Mouse (Mus musculus): ENCODE data around the gene Slc24a3. TPM values are rescaled to one million over a fixed set of nuclear protein-coding genes. Genes with fewer than 3 reads are reported as not detected.

Slc24a3 gene
- polyA plus RNA-seq, 1 experiment from 2014 or later = 8.0 TPM

DNA sequence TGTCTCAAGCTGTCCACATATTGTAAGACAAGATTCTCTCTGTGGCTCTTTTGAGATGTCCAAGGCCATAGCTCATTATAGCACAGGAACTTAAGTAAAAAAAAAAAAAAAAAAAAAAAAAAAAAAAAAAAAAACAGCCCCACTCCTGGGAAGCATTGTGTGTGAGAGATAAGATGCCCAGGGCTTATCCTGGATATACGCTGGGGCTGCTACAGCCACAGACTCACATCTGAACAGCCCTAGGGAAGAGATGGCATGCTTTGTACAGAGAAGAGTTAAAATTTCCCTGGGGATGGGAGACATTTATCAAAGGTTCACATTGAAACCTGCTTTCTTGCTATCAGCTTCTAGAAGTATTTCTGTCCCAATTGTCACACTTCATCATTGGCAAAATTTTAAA is 218.2 kb downstream of the Slc24a3 start:
- Histone ChIP-seq H3K9me3 (ENCODE audit: control insufficient read depth, low read length) (no peaks in the 10 kb centered on the region), H3K27me3 (replicated peaks; ENCODE audit: control insufficient read depth, insufficient read depth, low read length) (no peaks in the 10 kb centered on the region), H3K4me3 (replicated peaks; ENCODE audit: low read length) (no peak overlapping the region), H3K4me2 (ENCODE audit: low read length) (no peak overlapping the region), H3K27ac (ENCODE audit: low read length) (no peak overlapping the region), H3K9ac (replicated peaks; ENCODE audit: low read depth, low read length) (no peak overlapping the region), H3K4me1 (replicated peaks; ENCODE audit: control insufficient read depth, insufficient read depth, low read length) (peaks cover 10% of the 10 kb centered on the region), H3K36me3 (ENCODE audit: control insufficient read depth, insufficient read depth) (no peaks in the 10 kb centered on the region)
- 93% methylated on average over 1 of the region's 1 CpGs for WGBS
- ATAC-seq = no peak

DNA sequence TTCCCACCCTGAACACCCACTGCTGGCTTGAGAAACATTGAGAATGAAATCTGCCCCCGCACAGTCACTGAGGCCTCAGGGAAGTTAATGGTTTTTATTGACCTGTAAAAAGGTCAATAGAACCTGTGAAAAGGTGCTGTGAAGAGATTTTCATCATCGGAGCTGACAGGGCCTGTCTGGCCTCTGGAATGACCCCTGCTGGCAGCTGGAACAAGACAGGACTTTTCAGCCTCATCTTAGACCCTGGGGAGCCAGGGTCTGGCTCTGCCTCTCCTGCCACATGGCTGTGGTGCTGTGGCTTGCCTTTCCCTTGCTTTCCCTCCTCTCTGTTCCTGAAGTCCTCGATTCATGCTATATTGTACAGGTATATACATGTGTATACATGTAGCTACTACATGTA is 228.2 kb downstream of the Slc24a3 start:
- 71% methylated on average over 3 of the region's 3 CpGs for WGBS
- H3K27ac ChIP-seq (ENCODE audit: low read length) = no peak overlapping the region

DNA sequence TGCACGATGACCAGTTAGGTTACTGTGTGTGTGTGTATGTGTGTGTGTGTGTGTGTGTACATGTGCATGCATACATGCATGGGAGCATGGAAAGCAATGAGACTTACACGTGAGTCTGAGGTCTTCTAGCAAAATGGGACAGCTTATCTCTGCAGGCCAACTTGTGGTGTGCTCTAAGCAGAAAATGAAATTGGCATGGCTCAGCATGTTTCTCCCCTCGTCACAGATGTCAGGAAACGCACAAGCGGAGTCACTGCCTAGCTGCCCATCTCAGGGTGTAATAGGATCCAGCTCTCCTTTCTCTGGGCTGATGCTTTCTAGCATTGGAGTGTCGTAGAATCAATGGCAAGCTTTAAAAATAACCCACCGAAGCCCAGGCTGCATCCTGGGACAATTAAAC is 229.0 kb downstream of the Slc24a3 start:
- no peak overlapping the region for H3K9ac ChIP-seq (replicated peaks; ENCODE audit: low read depth, low read length)
- WGBS = 56% methylated on average over 7 of the region's 7 CpGs

More for the DNA sequence above, 228.2 kb downstream of the Slc24a3 start:
- Histone ChIP-seq H3K4me2 (ENCODE audit: low read length) (no peak overlapping the region), H3K9me3 (ENCODE audit: control insufficient read depth, low read length) (no peaks in the 10 kb centered on the region), H3K4me3 (replicated peaks; ENCODE audit: low read length) (no peak overlapping the region), H3K9ac (replicated peaks; ENCODE audit: low read depth, low read length) (no peak overlapping the region), H3K4me1 (replicated peaks; ENCODE audit: control insufficient read depth, insufficient read depth, low read length) (peaks cover 4% of the 10 kb centered on the region), H3K36me3 (ENCODE audit: control insufficient read depth, insufficient read depth) (no peaks in the 10 kb centered on the region), H3K27me3 (replicated peaks; ENCODE audit: control insufficient read depth, insufficient read depth, low read length) (no peaks in the 10 kb centered on the region)
- no peak for ATAC-seq

DNA sequence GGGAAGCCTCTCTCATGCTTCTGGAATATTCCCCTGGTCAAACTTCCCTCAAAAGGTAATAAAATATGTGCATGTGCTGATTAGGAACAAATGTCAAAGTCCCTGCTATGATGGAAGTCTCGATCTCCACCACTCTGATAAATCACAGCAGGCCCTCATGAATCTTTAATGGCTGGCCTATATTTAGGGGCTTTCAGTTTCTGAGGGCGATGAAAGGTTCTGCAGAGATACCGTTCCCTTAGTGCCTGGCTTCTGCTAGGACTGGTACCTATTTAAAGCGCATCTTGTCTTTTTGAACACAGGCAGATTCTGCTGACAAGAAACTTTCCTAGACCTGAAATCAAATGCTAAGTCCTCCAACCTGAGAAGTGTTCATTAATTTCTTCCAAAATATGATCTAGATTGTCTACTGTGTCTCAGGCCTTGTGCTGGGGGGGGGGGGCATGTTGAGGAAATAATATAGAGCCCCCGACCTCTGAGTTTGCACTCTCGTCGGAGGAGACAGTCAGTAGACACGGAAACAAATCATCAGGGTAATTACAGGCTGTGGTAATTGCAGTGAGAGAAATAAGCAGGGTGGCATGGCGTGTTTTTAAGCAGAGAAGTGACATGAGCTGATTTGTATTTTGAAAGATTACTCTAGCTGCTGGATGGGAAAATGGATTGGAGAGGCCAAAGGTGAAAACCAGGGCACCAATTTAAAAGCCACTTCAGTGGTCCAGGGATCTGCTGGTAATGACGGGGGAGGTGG is 230.1 kb downstream of the Slc24a3 start:
- 49% methylated on average over 10 of the region's 10 CpGs for WGBS
- ATAC-seq = peak; percentile 62

More for the DNA sequence above, 229.0 kb downstream of the Slc24a3 start:
- H3K36me3 ChIP-seq (ENCODE audit: control insufficient read depth, insufficient read depth) = no peaks in the 10 kb centered on the region
- no peak for ATAC-seq
- H3K27me3 ChIP-seq (replicated peaks; ENCODE audit: control insufficient read depth, insufficient read depth, low read length) = no peaks in the 10 kb centered on the region
- no peak overlapping the region for H3K4me3 ChIP-seq (replicated peaks; ENCODE audit: low read length)
- H3K4me2 ChIP-seq (ENCODE audit: low read length) = no peak overlapping the region
- H3K9me3 ChIP-seq (ENCODE audit: control insufficient read depth, low read length) = no peaks in the 10 kb centered on the region
- H3K4me1 ChIP-seq (replicated peaks; ENCODE audit: control insufficient read depth, insufficient read depth, low read length) = peaks cover 7% of the 10 kb centered on the region
- H3K27ac ChIP-seq (ENCODE audit: low read length) = no peak overlapping the region

DNA sequence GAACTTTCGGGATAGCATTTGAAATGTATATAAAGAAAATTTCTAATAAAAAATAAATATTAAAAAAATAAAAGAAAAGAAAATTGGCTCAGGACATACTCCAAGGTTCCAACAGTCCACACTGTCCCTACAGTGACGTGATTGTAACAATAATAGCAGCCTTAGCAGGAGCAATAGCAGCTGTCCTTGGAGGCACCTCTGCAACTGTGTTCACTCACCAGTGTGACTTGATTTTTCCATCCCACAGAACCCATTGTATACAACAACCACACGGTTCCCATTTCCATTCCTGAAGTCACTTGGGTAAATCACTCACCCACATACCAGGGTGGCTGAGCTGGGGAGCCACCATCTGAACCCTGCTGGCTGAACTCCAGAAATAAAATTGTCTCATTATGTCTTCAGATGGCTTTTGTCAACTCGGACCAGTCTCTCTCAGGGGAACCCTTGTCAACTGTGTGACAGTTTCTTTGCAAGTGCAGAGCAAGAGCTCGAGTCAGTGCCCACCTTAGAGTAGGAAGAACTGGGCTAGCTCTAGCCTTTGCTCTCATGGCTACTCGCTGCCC is 233.8 kb downstream of the Slc24a3 start:
- no peak overlapping the region for H3K9ac ChIP-seq (replicated peaks; ENCODE audit: low read depth, low read length)
- peaks cover 14% of the 10 kb centered on the region for H3K4me1 ChIP-seq (replicated peaks; ENCODE audit: control insufficient read depth, insufficient read depth, low read length)
- no peaks in the 10 kb centered on the region for H3K36me3 ChIP-seq (ENCODE audit: control insufficient read depth, insufficient read depth)
- H3K4me2 ChIP-seq (ENCODE audit: low read length) = no peak overlapping the region
- no peak overlapping the region for H3K4me3 ChIP-seq (replicated peaks; ENCODE audit: low read length)
- no peak overlapping the region for H3K27ac ChIP-seq (ENCODE audit: low read length)
- 46% methylated on average over 6 of the region's 6 CpGs for WGBS
- 0 out of 2 replicates have a peak, but pooled peaks have one; percentile 26 for ATAC-seq
- no peaks in the 10 kb centered on the region for H3K9me3 ChIP-seq (ENCODE audit: control insufficient read depth, low read length)
- no peaks in the 10 kb centered on the region for H3K27me3 ChIP-seq (replicated peaks; ENCODE audit: control insufficient read depth, insufficient read depth, low read length)

More for the DNA sequence above, 230.1 kb downstream of the Slc24a3 start:
- H3K4me3 ChIP-seq (replicated peaks; ENCODE audit: low read length) = no peak overlapping the region
- H3K27me3 ChIP-seq (replicated peaks; ENCODE audit: control insufficient read depth, insufficient read depth, low read length) = no peaks in the 10 kb centered on the region
- H3K27ac ChIP-seq (ENCODE audit: low read length) = no peak overlapping the region
- no peak overlapping the region for H3K4me2 ChIP-seq (ENCODE audit: low read length)
- H3K9me3 ChIP-seq (ENCODE audit: control insufficient read depth, low read length) = no peaks in the 10 kb centered on the region
- peaks cover 8% of the 10 kb centered on the region for H3K4me1 ChIP-seq (replicated peaks; ENCODE audit: control insufficient read depth, insufficient read depth, low read length)
- H3K36me3 ChIP-seq (ENCODE audit: control insufficient read depth, insufficient read depth) = no peaks in the 10 kb centered on the region
- H3K9ac ChIP-seq (replicated peaks; ENCODE audit: low read depth, low read length) = no peak overlapping the region

DNA sequence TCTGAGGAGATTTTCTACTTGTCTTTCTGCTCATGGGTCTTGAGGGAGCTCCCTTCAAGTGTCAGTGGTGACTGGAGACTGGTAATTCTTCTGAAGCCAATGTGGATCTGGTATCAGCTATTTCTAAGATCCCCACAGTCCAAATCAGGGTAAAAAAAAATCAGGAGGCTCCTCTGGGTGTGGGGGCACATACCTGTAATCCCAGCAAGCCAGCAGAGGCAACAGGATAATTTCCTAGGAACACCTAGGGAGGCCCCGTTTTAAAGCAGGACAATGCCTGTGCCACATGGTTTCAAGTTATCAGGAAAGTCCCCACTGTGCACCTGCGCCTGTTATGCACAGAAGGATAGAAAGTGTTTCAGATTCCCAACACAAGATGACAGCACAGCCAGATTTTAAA is 234.4 kb downstream of the Slc24a3 start:
- Histone ChIP-seq H3K27ac (ENCODE audit: low read length) (no peak overlapping the region), H3K9ac (replicated peaks; ENCODE audit: low read depth, low read length) (no peak overlapping the region), H3K4me1 (replicated peaks; ENCODE audit: control insufficient read depth, insufficient read depth, low read length) (peaks cover 14% of the 10 kb centered on the region), H3K9me3 (ENCODE audit: control insufficient read depth, low read length) (no peaks in the 10 kb centered on the region), H3K4me2 (ENCODE audit: low read length) (no peak overlapping the region), H3K36me3 (ENCODE audit: control insufficient read depth, insufficient read depth) (no peaks in the 10 kb centered on the region), H3K4me3 (replicated peaks; ENCODE audit: low read length) (no peak overlapping the region), H3K27me3 (replicated peaks; ENCODE audit: control insufficient read depth, insufficient read depth, low read length) (no peaks in the 10 kb centered on the region)
- WGBS = 59% methylated on average over 2 of the region's 2 CpGs
- no peak for ATAC-seq

DNA sequence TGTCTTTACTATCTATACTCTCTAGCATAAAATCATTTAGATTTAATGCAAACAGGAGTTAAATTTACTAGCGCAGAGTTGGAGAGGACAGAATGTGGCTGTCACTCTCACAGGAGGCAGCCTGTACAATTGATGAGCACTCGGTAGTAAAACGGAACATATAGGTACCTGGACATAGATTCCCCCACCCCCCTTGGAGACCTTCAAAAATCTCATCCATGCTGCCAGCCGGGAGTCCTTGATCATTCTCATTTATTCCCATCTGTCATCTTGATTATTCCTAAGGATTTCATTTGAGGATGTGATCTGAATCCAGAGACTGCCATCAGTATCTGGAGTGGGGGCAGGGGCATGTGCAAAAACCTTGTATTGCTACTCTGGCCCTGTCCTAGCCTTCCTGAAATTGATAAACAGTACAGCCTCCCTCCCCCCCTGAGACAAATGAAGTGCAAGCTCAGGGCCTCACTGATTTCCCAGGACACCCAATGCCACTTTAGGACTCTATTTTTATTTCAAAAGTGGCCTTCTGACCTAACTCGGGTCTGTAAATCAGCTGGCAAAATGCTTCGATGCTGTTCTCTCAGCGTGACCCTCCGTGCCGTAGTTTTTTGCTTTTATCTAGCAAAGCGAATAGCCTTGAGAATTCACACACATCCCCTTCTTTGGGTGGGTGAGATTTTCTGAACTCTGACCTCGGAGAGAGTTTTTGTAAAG is 237.4 kb downstream of the Slc24a3 start:
- H3K27ac ChIP-seq (ENCODE audit: low read length) = no peak overlapping the region
- H3K9ac ChIP-seq (replicated peaks; ENCODE audit: low read depth, low read length) = no peak overlapping the region
- no peak for ATAC-seq
- no peak overlapping the region for H3K4me3 ChIP-seq (replicated peaks; ENCODE audit: low read length)
- H3K4me1 ChIP-seq (replicated peaks; ENCODE audit: control insufficient read depth, insufficient read depth, low read length) = peaks cover 10% of the 10 kb centered on the region
- H3K36me3 ChIP-seq (ENCODE audit: control insufficient read depth, insufficient read depth) = no peaks in the 10 kb centered on the region
- H3K27me3 ChIP-seq (replicated peaks; ENCODE audit: control insufficient read depth, insufficient read depth, low read length) = no peaks in the 10 kb centered on the region
- no peak overlapping the region for H3K4me2 ChIP-seq (ENCODE audit: low read length)
- H3K9me3 ChIP-seq (ENCODE audit: control insufficient read depth, low read length) = no peaks in the 10 kb centered on the region
- 53% methylated on average over 11 of the region's 11 CpGs for WGBS

- H3K9ac ChIP-seq (replicated peaks; ENCODE audit: low read depth, low read length) = no peak overlapping the region
- no peaks in the 10 kb centered on the region for H3K9me3 ChIP-seq (ENCODE audit: control insufficient read depth, low read length)
- H3K27ac ChIP-seq (ENCODE audit: low read length) = no peak overlapping the region
- WGBS = 54% methylated on average over 4 of the region's 4 CpGs
- no peak overlapping the region for H3K4me3 ChIP-seq (replicated peaks; ENCODE audit: low read length)
- peaks cover 10% of the 10 kb centered on the region for H3K4me1 ChIP-seq (replicated peaks; ENCODE audit: control insufficient read depth, insufficient read depth, low read length)
- no peak overlapping the region for H3K4me2 ChIP-seq (ENCODE audit: low read length)
- no peaks in the 10 kb centered on the region for H3K36me3 ChIP-seq (ENCODE audit: control insufficient read depth, insufficient read depth)
- no peak for ATAC-seq
- no peaks in the 10 kb centered on the region for H3K27me3 ChIP-seq (replicated peaks; ENCODE audit: control insufficient read depth, insufficient read depth, low read length)
Observed at GRCm38 (mm10) chr2:145405746-145406145, 238.2 kb downstream of the Slc24a3 start.

DNA sequence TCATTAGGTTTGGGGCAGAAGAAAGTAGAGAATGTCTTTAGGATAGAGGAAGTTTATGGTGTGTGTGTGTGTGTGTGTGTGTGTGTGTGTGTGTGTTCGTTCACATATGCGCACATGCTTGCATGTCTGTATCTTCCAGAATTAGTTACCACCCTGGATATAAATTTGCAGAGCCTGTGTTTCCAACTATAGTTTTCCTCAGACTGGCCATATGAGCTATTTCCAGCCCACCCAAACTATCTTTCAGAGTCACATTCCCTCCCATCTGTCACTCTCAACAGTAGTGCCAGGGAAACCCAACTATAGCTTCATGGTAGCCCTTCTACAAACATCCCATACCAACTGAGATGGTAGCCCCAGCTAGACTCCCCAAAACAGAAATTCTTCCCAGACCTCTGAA is 250.2 kb downstream of the Slc24a3 start:
- Histone ChIP-seq H3K9ac (replicated peaks; ENCODE audit: low read depth, low read length) (no peak overlapping the region), H3K36me3 (ENCODE audit: control insufficient read depth, insufficient read depth) (no peaks in the 10 kb centered on the region), H3K4me1 (replicated peaks; ENCODE audit: control insufficient read depth, insufficient read depth, low read length) (no peaks in the 10 kb centered on the region), H3K27me3 (replicated peaks; ENCODE audit: control insufficient read depth, insufficient read depth, low read length) (no peaks in the 10 kb centered on the region), H3K9me3 (ENCODE audit: control insufficient read depth, low read length) (no peaks in the 10 kb centered on the region), H3K4me3 (replicated peaks; ENCODE audit: low read length) (no peak overlapping the region), H3K4me2 (ENCODE audit: low read length) (no peak overlapping the region), H3K27ac (ENCODE audit: low read length) (no peak overlapping the region)
- ATAC-seq = peak; percentile 18; the same call in 1 of the 2 replicates
- WGBS = 90% methylated on average over 2 of the region's 2 CpGs
